ENCODE assay signal across 10 mouse cellular contexts in genomic region chr2:119298330-119298729, GRCm38 (mm10). TPM values are rescaled to one million over a fixed set of nuclear protein-coding genes. Genes with fewer than 3 reads are reported as not detected.
DNase-seq lines count a peak whose midpoint lies in the region; ATAC-seq and TF ChIP-seq lines count a peak whose summit lies in the region.
"Had no signal": no experiment of that assay in that cellular context is flagged by ENCODE, and none has a peak within 500 bp of the region (broad histone marks: within the 10 kb centered on the region; RNA-seq: fewer than 3 reads in every experiment).

No protein-coding gene starts in this region.

- H3K4me2 ChIP-seq in intestine, postnatal 0 days (replicated peaks; ENCODE audit: low read depth) = no peak overlapping the region
- H3K4me2 ChIP-seq in intestine, embryonic 15.5 days (replicated peaks) = no peak overlapping the region
- H3K4me2 ChIP-seq: stomach, embryonic 15.5 days had no signal

- H3K9ac ChIP-seq in intestine, postnatal 0 days (ENCODE audit: low read depth, low read length) = no peak overlapping the region
- no peak overlapping the region for H3K9ac ChIP-seq in intestine, embryonic 15.5 days
- H3K9ac ChIP-seq: stomach, embryonic 15.5 days had no signal

- intact Hi-C loops in left cerebral cortex, postnatal 25 days (cut with DNase I) = loop anchor here (1.0 kb wide), 1 partner anchor 116 kb away; no protein-coding TSS in a partner anchor

- peak; percentile 83 for TF ChIP-seq CTCF in intestine, postnatal 0 days (IDR thresholded peaks at IDR 0.05; ENCODE audit: low read depth)

- H3K27ac ChIP-seq in intestine, postnatal 0 days (ENCODE audit: low read depth, low read length) = peak overlapping the region; percentile 1; the same call in 1 of the 2 replicates
- no peak overlapping the region for H3K27ac ChIP-seq in intestine, embryonic 15.5 days
- H3K27ac ChIP-seq in heart, embryonic 10.5 days = no peak overlapping the region

- H3K36me3 ChIP-seq in intestine, postnatal 0 days (ENCODE audit: control insufficient read depth, insufficient read depth) = peaks cover 54% of the 10 kb centered on the region
- peaks cover 24% of the 10 kb centered on the region for H3K36me3 ChIP-seq in intestine, embryonic 15.5 days
- H3K36me3 ChIP-seq in heart, embryonic 10.5 days = peaks cover 61% of the 10 kb centered on the region

- DNase-seq in ES-CJ7 (ENCODE audit: low read depth, low spot score) = peak; percentile 64
- peak; percentile 64 for DNase-seq in c-Kit-positive CD71-positive TER-119-positive erythroid progenitor cells, embryonic 14.5 days (ENCODE audit: low spot score)
- peak; percentile 77 for DNase-seq in heart, embryonic 10.5 days (ENCODE audit: low spot score)
- DNase-seq in left cerebral cortex, postnatal 25 days (ENCODE audit: low spot score in 2 of 2) = peak; percentile 54 to 59
- DNase-seq in retina, postnatal 1 day = peak; percentile 77
- peak; percentile 43 for DNase-seq in yolk sac, embryonic 10.5 days (ENCODE audit: low spot score)

- H3K9me3 ChIP-seq in intestine, postnatal 0 days (ENCODE audit: control insufficient read depth) = no peaks in the 10 kb centered on the region
- H3K9me3 ChIP-seq in intestine, embryonic 15.5 days = no peaks in the 10 kb centered on the region
- no peaks in the 10 kb centered on the region for H3K9me3 ChIP-seq in heart, embryonic 10.5 days
- H3K9me3 ChIP-seq: stomach, embryonic 15.5 days had no signal

- H3K4me1 ChIP-seq in intestine, postnatal 0 days (replicated peaks; ENCODE audit: control insufficient read depth, insufficient read depth, low read length) = 0 out of 2 replicates have a peak, but pooled peaks cover 3% of the 10 kb centered on the region
- peaks cover 26% of the 10 kb centered on the region for H3K4me1 ChIP-seq in intestine, embryonic 15.5 days (replicated peaks)
- H3K4me1 ChIP-seq in heart, embryonic 10.5 days = peaks cover 29% of the 10 kb centered on the region

- WGBS in intestine, postnatal 0 days = 32% methylated on average over 5 of the region's 5 CpGs
- 41% methylated on average over 5 of the region's 5 CpGs for WGBS in intestine, embryonic 15.5 days
- WGBS in heart, embryonic 10.5 days = 45% methylated on average over 5 of the region's 5 CpGs

- H3K4me3 ChIP-seq in intestine, postnatal 0 days (ENCODE audit: low read depth, low read length) = no peak overlapping the region
- H3K4me3 ChIP-seq in intestine, embryonic 15.5 days (replicated peaks) = no peak overlapping the region
- H3K4me3 ChIP-seq in heart, embryonic 10.5 days = no peak overlapping the region
- H3K4me3 ChIP-seq: stomach, embryonic 15.5 days had no signal

- H3K27me3 ChIP-seq in intestine, postnatal 0 days (replicated peaks; ENCODE audit: control insufficient read depth, insufficient read depth, low read length) = no peaks in the 10 kb centered on the region
- no peaks in the 10 kb centered on the region for H3K27me3 ChIP-seq in intestine, embryonic 15.5 days (replicated peaks)
- H3K27me3 ChIP-seq in heart, embryonic 10.5 days (ENCODE audit: insufficient read depth, poor library complexity, severe bottlenecking) = no peaks in the 10 kb centered on the region
- H3K27me3 ChIP-seq: stomach, embryonic 15.5 days had no signal

- ATAC-seq in intestine, postnatal 0 days = no peak
- ATAC-seq in intestine, embryonic 15.5 days = no peak

RNA-seq across cellular contexts. Expression of gene Vps18, which starts 9.8 kb away (rescaled TPM):
- polyA plus RNA-seq in intestine, postnatal 0 days (2015; fragmentation: Nextera tagmentation; extraction: Ambion mirVana) = 21.8 and 24.3 TPM in 2 replicates
- 20.9 and 22.5 TPM in 2 replicates for polyA plus RNA-seq in intestine, embryonic 15.5 days (2015; fragmentation: Nextera tagmentation; extraction: Ambion mirVana)
- 17.4 and 18.6 TPM in 2 replicates for polyA plus RNA-seq in heart, embryonic 10.5 days (2016; fragmentation: Nextera tagmentation; extraction: Ambion mirVana)
- total RNA-seq in left cerebral cortex, postnatal 25 days (2021) = 10 to 100 TPM; 48.4 to 48.9 TPM

RNA-seq across cellular contexts. Expression of gene Dll4, which starts 27.3 kb away (rescaled TPM):
- 3.7 and 4.1 TPM in 2 replicates for polyA plus RNA-seq in intestine, postnatal 0 days (2015; fragmentation: Nextera tagmentation; extraction: Ambion mirVana)
- polyA plus RNA-seq in intestine, embryonic 15.5 days (2015; fragmentation: Nextera tagmentation; extraction: Ambion mirVana) = 8.3 and 8.4 TPM in 2 replicates
- polyA plus RNA-seq in heart, embryonic 10.5 days (2016; fragmentation: Nextera tagmentation; extraction: Ambion mirVana) = 6.0 and 7.5 TPM in 2 replicates
- total RNA-seq in left cerebral cortex, postnatal 25 days (2021) = 1 to 10 TPM; 2.3 to 4.0 TPM
- total RNA-seq: common myeloid progenitor, adult 5-6 weeks had no signal

RNA-seq across cellular contexts. Expression of gene Rhov, which starts 27.3 kb away (rescaled TPM):
- 1.3 TPM in 2 replicates for polyA plus RNA-seq in intestine, postnatal 0 days (2015; fragmentation: Nextera tagmentation; extraction: Ambion mirVana)
- 5.2 and 7.1 TPM in 2 replicates for polyA plus RNA-seq in intestine, embryonic 15.5 days (2015; fragmentation: Nextera tagmentation; extraction: Ambion mirVana)
- polyA plus RNA-seq in heart, embryonic 10.5 days (2016; fragmentation: Nextera tagmentation; extraction: Ambion mirVana) = 0.39 TPM in 1 of 2 replicates, not detected in the other
- 1 to 10 TPM; 7.9 to 9.0 TPM for total RNA-seq in left cerebral cortex, postnatal 25 days (2021)

RNA-seq across cellular contexts. Expression of gene Chac1, which starts 52.7 kb away (rescaled TPM):
- 1.1 and 1.4 TPM in 2 replicates for polyA plus RNA-seq in intestine, postnatal 0 days (2015; fragmentation: Nextera tagmentation; extraction: Ambion mirVana)
- polyA plus RNA-seq in intestine, embryonic 15.5 days (2015; fragmentation: Nextera tagmentation; extraction: Ambion mirVana) = 2.3 and 2.7 TPM in 2 replicates
- 0.55 and 0.69 TPM in 2 replicates for polyA plus RNA-seq in heart, embryonic 10.5 days (2016; fragmentation: Nextera tagmentation; extraction: Ambion mirVana)
- total RNA-seq in left cerebral cortex, postnatal 25 days (2021) = 1 to 10 TPM; 9.6 to 9.8 TPM
- total RNA-seq: common myeloid progenitor, adult 5-6 weeks had no signal
